Mouse (Mus musculus) olfactory bulb, adult 2 months (tissue): ENCODE data around the gene Kif21a.

Source experiments
- CTCF ChIP-seq: fragments of 200-500 bp; IDR thresholded peaks from 2 replicates; pipeline ENCODE4 v1.5.1; 2012; ENCODE audit warnings: low read depth, mild to moderate bottlenecking, low read length, moderate library complexity; ENCODE audit not compliant: insufficient read depth
- POLR2A ChIP-seq: fragments of 200-500 bp; IDR thresholded peaks from 2 replicates; pipeline ENCODE4 v1.6.1; 2012; ENCODE audit warnings: mild to moderate bottlenecking, low read depth, low read length, moderate library complexity; ENCODE audit not compliant: insufficient read depth

DNA sequence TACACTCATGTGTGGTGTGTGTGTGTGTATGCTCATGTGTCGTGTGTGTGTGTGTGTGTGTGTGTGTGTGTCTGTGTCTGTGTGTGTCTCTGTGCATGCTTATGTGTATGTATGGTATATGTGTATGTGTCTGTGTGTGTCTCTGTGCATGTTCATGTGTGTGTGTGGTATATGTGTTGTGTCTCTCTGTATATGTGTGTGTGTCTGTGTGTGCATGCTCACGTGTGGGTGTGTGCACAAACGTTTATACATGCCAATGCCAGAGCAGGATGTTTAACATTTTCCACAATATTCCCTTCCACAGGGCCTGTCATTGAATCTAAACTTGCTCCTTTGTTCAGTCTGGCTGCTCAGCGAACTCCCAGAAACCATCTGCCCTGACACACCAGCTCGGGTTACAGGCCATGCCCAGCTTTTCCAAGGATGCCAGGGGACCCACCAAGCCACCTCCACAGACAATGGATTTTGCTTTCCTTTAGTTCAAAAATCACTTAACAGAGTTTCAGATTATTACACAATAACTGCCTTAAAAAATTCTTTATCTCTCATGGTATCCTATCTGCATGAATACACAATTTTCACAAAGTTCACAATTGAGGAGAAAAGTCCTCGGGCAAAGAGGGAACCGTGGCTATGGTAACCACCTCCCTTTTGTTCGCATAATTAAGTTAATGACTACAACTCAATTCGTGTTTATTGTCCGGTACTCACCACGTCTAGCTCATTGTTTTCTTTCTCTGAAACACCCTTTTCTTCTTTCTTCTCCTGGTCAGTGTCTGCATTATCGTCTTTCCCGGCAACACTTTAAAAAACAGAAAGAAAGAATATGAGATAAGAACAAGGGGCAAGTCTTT is 77.6 kb downstream of the Kif21a start:
- TF ChIP-seq POLR2A (no peak), CTCF (no peak)
